Mouse (Mus musculus) activated CD4-positive, CD25-positive, alpha-beta regulatory T cell, adult 4 months (primary cell): ENCODE measurements around the gene Has1. TPM values are rescaled to one million over a fixed set of nuclear protein-coding genes. Genes with fewer than 3 reads are reported as not detected.
A peak's percentile ranks its signal among the peaks of the same experiment; 100 is the strongest.
"Not testable (repeated sequence)": the region's sequence is repeated elsewhere in the genome, so short reads cannot be mapped to it uniquely, and the experiment has no call there.

Experiments used
- ATAC-seq: one replicate; pipeline ENCODE4 v1.8.0; 2017
- polyA plus RNA-seq, 2 experiments: library from polyadenylated mRNA; unstranded; fragments of 100-300 nt; shearing (Covaris generic); gene quantifications; one replicate each; pipeline ENCODE4 v1.2.1; 2017

The Has1 gene
- not detected for polyA plus RNA-seq

DNA sequence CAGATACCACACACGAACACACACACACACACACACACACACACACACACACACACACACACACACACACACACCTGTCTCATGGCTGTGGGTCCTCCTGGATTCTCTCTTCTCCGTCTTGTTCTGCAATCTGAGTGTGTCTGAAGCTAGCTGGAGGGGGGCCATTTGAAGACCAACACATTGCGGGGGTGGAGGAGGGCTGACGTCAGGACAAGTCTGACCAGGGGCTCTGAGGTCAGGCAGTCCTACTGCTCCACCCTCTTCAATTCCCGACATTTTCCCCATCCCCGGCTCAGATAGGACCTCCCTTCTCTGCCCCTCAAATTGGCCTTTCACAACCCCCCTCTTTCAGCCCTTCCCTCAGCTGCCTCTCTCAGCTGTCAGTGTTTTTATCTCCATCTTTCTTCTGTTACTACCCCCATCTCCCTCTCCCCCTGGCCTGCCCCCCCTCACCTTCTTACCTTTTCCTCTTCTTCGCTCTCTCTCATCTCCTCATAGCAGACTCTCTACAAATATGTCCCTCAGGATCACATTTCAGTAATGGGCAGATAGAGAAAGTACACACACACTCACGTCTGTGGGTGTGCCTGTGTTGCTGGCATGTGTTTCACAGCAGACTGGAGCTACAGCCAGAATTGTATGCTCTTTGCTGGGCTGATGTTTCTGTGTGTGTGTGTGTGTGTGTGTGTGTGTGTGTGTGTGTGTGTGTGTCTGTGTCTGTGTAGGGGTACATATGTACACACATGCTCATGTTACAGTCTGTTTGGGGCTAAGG is at the start of gene Has1:
TSS of gene Has1 (minus strand) at position 142 of the 775 bp plus-strand sequence.
- no peak for ATAC-seq

DNA sequence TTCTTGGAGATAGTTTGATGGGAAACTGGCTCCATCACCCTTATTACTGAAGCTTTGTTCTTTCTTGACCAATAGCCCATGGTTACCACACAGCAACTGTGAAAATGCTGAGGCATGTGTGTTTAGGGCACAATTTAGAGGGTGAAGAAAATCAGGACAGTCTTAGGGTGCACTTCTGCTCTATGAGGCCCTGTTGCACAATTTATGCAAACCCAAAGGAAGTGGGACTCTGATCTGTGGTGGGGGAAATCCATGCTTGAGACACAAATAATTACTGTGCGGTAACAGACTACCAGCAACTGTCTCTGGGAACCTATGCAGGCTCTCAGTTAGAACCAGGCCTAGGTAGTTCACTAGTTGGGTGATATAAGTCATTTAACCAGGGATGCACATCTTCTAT is 45.8 kb upstream of the Has1 start:
- peak; percentile 38 for ATAC-seq

DNA sequence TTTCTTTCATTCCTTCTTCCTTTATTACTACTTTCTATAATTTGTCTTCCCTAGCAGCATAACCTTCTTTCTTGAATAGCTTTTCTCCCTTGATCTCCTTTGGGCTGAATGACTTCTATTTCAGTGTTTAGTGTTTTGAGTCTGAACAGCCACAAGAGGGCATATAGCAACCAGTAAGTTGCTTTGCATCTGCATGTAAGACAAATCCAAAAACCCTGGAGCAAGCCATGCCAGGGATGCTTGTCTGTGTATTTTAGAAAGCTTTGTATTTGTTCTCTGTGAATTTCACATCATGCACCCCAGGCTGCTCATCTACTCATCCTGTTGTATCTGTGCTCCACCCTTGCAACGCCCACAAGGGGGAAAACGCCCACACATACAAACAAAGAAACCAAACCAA is 44.3 kb upstream of the Has1 start:
- ATAC-seq, result peak; percentile 27

DNA sequence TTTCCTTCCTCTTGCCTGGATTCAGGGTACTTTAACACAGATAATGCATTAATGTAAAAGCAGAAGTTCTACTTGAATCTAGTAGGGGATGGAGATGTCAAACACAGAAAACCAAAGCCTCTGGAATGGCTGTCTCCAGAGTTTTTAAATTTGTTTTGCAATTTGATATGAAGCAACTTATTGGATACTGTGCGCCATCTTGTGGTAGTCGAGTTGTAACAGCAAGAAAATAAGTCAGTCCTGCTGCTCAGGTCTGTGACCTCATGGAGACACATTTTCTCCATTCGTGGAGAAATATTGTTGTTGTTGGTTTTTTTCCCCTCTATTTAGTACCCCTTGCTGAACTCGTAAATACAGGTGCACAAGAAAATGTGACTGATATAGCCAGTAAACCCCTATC is 41.0 kb upstream of the Has1 start:
- ATAC-seq, result peak; percentile 64

DNA sequence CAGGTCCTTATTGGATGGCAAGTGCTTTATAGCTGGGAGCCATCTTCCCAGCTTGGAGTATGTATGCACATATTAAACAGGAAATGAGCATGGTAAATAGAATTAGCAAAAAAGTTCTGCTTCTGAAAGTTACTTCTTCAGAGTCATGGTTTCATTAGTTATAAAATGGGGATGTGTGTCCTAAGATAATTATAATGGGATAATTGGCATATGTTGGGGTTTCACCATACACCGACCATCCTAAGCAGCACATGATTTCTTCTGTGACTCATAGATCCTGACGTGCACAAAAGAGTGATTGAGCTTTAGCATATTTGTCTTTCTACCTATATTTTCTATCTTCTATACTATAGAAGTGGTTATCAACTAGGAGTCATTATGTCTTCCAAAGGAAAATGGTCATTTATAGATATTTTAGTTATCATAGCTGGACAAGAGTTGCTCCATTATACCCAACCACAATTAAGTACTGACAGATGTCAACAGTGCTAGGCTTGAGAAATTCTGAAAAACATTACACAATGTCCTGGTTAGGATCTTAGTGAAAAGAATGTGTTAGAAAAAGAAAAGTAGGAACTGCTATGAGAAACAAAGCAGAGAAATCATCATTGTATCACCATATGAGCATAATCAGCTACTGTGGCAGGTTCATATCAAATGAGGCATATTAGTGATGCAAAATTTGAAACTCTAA is 34.9 kb upstream of the Has1 start:
- ATAC-seq, result no peak

DNA sequence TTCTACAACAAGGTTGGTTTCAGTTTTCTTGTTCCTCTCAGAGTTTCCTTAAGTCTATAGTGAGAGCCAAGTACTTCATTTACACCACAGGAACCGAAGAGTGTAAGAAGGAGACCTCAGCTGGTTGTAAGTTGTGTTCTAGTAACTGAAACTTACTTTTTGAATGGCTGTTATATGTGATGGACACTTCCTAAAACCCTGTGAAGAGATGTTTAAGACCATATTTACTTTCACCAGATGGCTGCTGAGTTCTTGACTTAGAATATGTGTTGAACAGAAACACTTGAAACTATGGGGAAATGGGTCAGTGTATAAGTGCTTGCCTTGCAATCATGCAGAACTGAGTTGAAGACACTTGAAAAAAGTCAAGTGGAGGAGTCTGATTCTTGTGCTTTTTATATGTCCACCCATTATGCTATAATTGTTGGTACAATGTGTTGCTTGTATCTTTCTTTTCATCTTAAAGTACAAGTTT is 32.8 kb upstream of the Has1 start, which contains the start of the genes Fpr2 and Fpr3:
TSS of gene Fpr2 (plus strand) at position 51 of the 475 bp plus-strand sequence.
TSS of gene Fpr3 (plus strand) at position 79 of the 475 bp plus-strand sequence.
- no peak for ATAC-seq

DNA sequence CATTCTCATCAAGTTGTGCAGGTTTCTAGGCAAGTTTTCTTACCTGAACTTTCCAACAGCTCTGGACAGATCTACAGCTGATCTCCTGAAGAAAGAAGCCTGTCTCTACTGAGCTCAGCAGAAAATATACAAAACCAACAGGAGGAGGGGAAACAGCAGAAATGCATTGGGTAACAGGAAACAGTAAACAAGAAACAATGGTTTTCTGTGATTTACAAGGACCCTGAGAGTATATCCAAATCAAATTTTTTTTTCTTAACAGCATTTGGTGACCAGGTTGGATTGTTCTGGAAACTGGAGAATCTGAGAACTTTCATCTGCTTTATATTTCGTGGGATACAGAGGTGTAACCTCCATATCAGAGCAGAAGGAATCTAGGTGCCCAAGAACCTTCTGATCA is 28.8 kb upstream of the Has1 start, which contains the start of gene Fpr1:
TSS of gene Fpr1 (minus strand) at position 101 of the 400 bp plus-strand sequence.
- no peak for ATAC-seq

DNA sequence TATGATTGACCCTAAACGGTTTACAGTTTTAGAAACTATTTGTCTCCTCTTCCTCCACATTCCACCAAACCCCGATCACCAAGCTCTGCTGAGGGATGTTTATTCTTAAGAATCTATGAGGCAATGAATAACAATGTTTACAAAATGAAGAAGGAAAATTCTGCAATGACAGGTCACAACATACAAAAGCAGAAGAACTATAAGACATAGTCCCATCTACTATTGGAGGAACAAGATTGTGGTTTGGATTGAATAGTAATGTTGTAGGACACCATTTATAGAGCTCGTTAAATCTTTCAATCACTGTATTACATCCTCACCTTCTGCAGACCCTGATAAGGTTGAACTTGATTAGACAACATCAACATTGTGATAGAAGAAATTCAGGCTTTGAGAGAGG is 27.7 kb upstream of the Has1 start:
- no peak for ATAC-seq

DNA sequence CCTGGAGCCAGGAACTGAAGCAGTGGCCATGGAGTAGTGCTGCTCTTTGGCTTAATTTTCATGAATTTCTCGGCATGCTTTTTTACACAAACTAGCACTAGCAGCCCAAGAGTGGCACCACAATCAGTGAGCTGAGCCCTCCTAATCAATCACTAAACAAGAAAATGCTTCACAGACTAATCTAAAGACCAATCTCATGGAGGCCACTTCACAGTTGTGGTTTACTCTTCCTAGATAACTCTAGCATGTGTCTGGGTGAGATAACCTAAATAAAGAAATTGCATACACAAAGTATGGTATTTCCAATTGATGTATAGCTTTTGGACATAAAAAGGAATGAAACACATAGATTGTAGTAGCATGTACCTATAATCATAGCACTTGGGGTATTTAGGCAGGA is 24.3 kb upstream of the Has1 start:
- ATAC-seq, result no peak

DNA sequence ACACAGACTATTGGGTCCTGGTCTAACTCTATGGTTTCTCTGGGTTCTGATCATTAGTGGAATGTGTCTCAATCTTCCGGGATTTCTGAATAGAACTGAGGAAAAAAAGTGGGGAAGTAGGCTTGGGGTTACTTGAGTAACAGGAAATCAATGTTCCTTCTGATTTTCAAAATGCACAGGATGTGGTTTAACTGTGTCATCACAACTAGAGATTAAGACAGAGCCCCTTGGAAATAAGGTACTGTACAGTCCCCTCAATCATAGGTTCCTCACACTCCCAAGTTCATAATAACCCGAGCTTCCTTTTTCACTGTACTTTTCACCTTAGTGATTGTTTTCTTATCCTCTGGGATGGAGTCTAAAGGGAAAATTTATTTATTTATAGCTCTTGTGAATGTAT is 16.7 kb upstream of the Has1 start:
- no peak for ATAC-seq

DNA sequence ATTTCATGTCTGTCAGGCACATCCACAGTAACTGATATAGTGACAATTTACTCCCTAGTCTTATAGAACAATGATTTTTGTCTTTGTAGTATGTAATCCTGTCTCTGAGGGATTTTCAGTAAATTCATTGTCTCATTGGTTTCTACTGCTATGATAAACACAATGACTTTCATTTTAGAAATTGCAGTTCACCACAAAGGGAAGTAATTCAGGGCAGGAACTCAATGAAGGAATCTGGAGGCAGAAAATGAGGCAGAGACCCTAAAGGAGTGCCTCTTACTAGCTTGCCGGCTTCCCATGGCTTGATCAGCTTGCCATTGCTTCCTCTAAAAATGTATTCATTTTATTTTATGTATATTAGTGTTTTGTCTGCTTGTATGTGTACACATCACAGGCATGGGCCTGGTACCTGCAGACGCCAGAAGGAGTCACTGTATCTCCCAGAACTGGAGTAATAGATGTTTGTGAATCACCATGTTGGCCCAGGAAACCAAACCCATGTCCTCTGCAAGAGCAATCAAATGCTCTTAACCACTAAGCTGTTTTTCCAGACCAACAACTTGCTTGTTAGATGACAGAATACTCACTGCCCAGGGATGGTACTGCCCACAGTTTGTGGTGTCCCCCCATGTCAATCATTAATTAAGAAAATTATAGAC is 16.0 kb upstream of the Has1 start:
- no peak for ATAC-seq

DNA sequence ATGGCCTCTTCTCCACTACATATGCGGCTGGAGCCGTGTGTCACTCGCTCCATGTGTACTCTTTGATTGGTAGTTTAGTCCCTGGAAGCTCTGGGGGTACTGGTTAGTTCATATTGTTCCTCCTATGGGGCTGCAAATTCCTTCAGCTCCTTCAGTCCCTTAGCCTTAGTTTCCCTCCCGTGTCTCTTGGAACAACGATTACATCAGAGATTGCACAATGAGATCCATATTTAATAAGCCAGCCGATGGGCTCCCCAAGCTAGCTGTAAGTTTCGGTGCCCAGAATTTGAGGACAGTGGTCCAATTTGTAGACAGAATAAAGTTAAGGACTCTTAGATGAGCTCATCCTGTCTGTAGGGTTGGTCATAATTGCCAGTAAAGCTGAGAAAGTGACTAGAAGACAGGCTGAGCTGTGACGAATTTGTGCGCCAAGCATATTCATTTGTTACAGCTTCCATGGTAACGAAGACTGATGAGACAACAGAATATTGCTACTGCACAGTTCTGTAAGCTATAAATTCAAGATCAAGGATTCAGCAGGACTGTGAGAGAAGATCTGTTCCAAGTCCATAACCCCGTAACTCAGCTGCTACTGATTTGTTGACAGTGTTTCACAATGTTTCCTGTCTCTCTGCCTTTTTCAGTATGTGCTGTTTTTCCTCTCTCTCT is 11.9 kb upstream of the Has1 start:
- no peak for ATAC-seq

DNA sequence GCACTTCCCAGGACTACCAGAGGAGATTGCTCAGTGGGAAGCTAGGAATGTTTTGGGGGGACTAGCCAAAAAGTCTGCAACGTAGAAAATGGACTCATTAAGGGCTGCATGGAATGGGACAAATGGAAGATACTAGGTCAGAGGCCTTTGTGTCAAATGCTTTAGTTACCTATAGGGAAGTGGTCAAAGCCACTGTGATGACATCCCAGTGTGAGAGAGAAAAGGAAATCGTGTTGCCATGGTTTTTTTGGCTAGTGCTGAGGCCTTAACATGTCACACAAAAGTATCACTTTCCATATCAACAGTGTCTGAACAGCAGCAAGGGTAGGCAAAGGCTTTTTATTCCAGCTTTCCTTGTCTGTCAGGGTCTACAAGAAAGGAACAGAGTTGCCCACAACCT is 10.2 kb upstream of the Has1 start:
- no peak for ATAC-seq

DNA sequence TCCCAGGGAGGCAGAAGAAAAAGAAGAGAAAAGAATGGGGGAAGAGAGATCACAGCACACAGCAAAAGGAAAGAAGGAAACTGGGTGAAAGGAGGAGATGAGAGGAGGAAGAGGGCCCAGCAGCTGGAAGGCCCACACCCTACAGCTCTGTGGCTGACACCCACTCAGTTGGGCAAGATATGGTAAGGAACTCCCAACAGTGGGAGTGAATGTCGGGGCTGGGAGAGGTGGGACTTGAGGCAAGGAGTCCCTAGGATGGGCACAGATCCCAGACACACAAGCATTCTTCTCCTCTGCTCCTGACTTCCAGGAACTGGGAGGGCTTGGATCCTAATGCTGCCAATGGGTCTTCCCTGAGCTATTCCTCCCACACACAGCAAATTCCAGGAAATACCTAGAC is 7.4 kb upstream of the Has1 start:
- ATAC-seq, result no peak

DNA sequence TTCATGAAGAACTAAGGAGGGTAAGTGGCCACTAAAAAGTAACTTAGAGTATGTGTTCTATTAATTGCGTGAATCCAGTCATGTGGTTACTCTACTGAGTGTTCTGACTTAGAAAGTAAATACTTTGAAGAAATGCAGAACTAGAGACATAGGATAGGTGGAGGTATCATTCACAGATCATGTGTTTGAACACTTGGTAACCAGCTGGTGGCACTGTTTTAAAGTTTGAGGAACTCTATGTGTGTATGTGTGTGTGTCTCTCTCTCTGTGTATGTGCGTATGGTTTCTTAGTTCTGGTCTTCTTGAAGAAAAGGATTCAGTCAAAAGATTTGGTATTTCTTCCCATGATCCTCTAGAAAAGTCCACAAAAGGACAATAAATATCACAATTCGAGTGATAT is 5.1 kb upstream of the Has1 start:
- ATAC-seq, result peak; percentile 46

DNA sequence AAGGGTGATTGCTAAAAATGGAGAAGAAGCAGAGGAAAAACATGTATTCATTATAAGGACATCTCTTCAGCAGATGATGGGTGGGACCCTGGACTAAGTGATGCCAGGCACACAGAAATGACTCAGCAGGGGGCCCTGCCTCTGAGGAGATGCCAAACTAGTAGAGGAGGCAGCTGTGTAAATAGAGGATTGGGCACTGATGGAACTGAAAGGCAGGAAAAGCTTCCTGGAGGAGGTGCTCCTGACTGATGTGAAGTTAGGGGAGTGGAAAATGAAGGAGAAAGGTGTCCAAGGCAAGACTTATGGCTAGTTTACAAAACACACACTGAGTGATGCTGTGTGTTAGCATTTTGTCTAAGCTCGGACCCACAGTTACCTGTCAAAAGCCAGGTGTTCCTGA is 2.4 kb upstream of the Has1 start:
- no peak for ATAC-seq

DNA sequence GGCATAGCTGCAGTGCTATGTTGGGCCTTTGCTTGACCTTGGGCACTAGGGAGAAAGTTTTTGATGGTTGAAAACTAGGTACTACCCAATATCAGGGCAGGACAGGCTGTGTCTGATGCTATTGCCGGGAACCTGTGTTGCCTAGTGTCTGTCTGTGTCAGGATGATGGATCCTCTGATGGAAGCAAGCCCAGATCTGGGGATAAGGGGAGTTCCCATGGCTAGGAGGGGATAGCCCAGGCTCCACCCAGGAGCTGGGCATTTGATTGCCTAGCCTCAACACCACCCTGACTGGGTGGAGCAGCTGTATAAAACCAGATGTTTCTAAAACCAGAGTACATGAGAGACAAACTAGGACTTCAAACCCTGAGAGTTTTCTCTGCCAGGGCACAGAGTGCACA is 1.6 kb upstream of the Has1 start:
- ATAC-seq, result no peak

DNA sequence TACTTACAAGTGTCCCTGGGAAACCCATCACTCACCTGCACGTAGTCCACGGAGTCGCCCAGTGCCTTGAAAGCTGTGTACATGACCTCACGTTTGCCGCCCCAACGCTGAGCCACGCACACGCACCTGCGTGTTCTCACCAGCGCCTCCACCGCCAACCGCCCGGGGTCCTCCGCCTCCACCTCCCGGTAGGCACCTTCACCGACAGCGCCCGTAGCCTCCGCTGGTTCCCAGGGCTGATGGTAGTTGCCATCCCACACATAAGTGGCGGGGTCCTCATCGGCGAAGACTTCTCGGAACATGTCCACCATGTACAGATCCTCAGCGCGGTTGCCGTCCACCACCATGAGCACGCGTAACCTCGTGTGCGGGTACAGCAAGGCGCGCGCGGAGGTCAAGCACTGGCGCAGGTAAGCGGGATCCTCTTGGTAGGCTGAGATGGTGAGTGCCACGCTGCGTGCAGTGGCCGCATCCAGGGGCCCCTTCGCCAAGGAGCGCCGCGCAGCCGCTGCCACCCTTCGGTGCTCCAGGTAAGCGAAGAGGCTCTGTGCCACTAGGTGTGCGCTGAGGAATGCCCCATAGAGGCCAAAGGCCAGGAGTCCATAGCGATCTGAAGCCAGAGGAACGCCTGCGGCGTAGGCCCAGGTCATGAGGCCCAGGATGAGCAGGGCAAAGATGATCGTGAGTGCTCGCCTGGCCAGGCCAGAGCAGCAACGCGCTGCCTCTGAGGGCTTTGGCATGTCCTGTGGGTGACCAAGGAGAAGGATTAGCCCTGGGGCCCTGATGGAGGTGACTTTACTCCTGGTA is 4.9 kb downstream of the Has1 start:
- no peak for ATAC-seq

DNA sequence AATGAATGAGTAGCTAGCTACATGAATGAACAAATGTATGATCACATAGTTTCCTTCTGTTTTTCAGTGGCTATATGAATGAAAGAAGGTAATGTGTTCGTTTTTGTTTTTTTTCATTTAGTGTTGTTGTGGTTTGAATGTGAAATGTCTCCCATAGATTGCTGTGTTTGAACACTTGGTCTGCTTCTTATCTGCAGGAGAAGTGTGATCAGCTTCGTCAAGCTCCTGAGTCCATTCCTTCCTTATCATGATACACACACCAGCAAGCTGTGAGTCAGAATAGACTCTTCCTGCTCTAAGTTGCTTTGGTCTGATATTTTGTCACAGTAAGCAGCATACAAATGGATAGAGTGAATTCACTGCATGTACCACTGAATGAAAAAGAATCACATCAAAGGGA is 6.0 kb downstream of the Has1 start:
- ATAC-seq, result no peak

DNA sequence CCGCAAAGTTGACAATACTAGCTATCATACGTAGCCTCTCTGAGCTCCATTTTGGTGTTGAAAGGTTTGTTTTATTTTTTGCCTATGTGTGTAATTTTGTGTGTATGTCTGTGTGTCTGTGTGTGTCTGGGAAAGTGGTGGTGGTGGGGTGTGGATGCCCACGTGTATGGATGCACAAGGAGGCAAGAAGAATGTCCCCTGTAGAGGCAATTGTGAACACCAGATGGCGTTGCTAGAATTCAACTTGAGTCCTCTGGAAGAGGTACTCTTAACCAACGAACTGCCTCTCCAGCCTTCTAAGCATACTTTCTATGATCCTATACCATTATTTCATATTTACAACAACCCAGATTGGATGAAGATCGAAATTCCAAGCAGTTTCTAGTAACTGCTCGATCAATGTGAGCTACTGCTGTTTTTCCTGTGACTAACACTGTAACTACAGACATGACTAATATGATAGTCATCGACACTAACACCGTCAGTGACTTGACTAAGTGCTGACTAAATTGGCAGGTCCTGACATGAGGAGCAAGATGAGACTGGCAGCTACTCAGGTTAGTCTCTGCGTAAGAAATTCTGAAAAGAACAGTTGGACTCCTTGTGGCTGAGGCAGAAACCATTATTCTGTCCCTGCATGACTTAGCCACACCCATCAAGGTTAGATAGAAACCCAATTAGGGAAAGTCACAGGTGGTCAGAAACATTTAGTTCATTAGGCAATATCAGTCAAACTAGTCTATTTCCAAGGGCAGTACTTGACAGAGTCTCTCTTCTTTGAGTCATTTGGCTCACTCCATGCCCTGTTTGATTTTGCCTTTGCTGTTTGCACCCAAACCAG is 9.6 kb downstream of the Has1 start:
- no peak for ATAC-seq

DNA sequence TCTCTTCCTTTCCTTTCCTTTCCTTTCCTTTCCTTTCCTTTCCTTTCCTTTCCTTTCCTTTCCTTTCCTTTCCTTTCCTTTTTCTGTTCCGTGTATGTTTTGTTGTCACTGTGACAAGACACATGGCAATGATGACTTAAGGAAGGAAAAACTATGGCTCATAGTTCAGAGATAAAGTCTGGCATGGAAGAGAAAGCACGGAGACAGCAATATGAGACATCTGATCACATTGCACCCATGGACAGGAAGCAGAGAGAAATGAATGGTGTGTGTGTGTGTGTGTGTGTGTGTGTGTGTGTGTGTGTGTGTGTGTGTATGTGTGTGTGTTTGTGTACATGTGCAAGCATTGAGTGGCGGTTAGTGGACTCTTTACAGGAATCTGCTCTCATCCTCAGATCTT is 10.4 kb downstream of the Has1 start:
- ATAC-seq, result not testable (repeated sequence)
